Mouse (Mus musculus) retina, embryonic 14.5 days (tissue): ENCODE data around the gene Dph3.

ENCODE experiments used
- DNase-seq: peaks from one replicate; pipeline ENCODE4 v3.0.0-alpha.2; 2015; ENCODE audit warnings: low spot score

Dph3 gene

GRCm38 (mm10) chr14:32084761-32085485 lies 606 bp downstream of the Dph3 start, which contains the start of gene Oxnad1:
Oxnad1 (plus strand) TSS chr14:32085374.
- peak; percentile 86 for DNase-seq

GRCm38 (mm10) chr14:32083466-32083865 lies 2.1 kb downstream of the Dph3 start:
- DNase-seq: no peak

DNA sequence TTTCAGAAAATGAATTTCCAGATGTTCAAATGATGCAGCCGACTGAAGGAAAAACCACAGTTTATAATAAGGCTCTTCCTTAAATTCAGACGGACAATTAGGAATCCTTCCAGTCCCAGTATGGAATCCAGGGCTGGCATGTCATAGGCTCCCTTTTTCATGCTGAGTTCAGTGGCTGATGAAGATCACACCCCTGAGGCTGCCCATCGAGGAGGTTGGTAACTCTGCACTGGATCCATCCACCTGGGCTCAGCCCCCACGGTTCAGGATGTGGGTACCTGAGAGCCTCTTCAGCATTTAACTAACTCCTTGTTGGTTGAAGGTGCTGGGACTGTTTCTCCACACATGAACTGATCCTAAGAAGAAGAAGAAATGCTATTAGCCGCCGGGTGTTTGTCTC lies 2.6 kb downstream of the Dph3 start:
- no peak for DNase-seq

GRCm38 (mm10) chr14:32081026-32081425 lies 4.5 kb downstream of the Dph3 start:
- DNase-seq: no peak

- DNase-seq: peak; percentile 90
Observed at GRCm38 (mm10) chr14:32076896-32077575, 8.5 kb downstream of the Dph3 start.

DNA sequence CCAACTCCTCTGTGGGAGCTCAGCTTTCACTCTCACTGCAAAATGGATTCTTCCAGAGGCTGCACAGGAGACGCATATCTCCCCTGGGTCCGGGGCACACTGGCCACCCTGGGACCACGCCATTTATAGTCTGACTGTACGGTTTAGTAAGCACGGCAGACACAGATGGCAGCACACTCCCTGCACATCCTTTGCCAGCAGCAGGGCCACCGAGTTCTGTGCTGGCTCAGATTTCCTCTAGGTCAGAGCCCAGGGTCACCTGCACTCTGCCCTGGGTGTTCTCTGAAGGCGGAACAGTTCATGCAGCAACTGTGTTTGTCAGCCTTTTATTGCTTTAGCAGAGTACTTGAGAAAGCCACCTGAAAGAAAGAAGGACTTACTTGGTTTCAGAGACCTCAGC lies 11.6 kb downstream of the Dph3 start:
- DNase-seq: peak; percentile 9

DNA sequence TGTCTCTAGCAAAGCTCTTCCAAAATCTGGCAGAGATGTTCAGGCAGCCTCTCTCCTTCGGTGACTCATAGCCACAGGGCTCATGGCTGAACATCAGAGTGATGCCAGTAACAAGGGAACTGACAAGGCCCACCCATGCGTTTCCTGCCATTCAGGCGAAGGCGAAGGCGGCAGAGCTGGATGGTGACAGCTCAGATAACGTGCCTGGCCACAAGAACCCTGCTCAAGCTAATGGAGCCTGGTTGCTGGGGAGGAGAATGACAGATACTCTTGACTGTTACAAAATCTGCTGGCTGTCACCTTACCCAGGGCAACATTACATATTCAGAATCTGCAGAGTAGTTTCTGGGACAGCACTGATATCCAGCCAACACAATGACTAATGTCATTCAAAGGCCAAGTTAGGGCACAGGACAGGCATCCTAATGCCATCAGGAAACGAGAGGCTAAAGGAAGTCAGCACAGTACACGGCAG lies 12.3 kb downstream of the Dph3 start:
- DNase-seq: no peak

GRCm38 (mm10) chr14:32072807-32073206 lies 12.7 kb downstream of the Dph3 start:
- peak; percentile 37 for DNase-seq

- DNase-seq: no peak
Observed at GRCm38 (mm10) chr14:32061398-32061797, 24.1 kb downstream of the Dph3 start.

GRCm38 (mm10) chr14:32057664-32058063 lies 27.9 kb downstream of the Dph3 start:
- DNase-seq: no peak

DNA sequence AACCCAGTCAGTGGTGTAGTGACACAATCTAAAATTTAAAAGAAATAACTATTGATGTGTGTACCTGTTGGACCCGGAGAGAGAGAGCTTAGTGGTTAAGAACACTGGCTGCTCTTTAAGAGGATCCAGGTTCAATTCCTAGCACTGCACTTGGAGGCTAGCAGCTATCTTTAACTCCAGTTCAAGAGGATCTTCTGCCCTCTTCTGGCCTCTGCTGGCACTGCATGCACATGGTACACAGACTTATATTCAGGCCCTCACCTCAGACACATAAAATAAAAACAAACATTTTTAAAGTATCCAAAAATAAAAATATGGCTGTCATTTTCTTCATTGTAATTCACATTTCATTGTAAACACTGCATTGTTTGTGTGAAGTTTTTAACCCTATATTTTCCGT lies 28.9 kb downstream of the Dph3 start:
- no peak for DNase-seq

DNA sequence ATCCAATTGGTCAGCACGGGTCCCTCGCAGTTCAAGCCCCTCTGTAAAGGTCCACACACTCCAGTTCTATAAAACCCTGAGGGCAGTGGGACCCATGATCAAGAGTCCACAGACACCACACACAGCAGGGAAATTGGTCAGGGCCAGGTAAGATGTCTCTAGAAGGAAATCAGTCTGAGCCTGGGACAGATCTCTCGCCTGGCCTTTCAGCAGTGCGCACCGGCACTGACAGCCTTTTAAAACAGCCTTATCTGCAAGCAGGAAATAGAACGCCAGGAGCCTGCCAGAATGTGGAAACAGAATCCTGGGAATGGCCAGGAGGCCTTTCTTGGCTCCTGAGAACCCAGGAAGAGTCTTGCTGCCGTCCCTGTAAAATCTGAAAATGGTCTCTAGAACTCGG lies 29.7 kb downstream of the Dph3 start:
- DNase-seq: no peak

GRCm38 (mm10) chr14:32054788-32055187 lies 30.7 kb downstream of the Dph3 start:
- no peak for DNase-seq

- no peak for DNase-seq
Observed at GRCm38 (mm10) chr14:32053895-32054294, 31.6 kb downstream of the Dph3 start.

- no peak for DNase-seq
Observed at GRCm38 (mm10) chr14:32050171-32050570, 35.4 kb downstream of the Dph3 start.

GRCm38 (mm10) chr14:32046357-32046756 lies 39.2 kb downstream of the Dph3 start:
- DNase-seq: no peak

DNA sequence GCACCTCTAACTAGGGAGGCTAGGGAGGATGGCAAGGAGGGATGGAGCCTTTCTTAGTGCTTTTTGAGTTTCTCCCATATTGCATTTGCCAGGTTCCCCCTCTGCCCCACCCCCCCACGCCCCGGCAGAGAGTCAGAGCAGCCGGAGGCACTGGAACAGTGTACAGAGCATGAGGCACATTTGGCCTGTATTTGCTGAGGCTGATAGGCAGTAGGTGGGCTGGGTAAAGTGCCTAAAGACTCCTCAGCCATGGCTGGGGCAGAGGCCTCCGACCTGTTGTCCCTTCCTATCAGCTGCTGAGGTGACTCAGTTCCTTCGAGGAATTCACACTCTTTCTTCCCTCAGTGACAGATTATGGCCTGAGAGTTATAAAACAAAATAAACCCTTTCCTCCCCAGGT lies 43.4 kb downstream of the Dph3 start:
- DNase-seq: no peak

DNA sequence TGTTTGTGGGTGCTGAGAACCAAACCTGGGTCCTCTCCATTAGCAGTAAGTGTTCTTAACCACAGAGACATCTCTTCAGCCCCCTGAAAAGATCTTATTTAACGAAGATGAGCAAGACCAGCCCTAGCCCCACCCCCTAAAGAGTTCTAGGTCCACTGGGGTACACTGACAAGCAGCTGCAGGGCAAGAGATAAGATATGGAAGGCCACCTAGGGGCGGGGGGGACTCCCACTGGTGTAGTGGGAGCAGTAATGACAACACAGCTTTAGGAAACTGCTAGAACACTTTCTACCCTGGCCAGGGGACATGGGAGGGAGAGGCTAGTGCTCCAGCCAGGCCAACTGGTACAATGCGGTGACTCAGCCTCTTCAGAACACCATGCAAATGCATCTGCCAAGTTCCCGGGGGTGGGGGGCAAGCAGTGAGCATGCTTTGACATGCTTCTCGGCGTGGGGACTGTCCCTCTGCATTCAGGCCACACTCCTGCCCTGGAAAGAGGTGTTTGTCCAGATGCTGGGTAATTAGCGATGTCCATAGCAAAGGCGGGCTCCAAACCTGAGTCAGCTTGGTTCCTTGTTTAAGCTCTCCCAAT lies 47.8 kb downstream of the Dph3 start:
- DNase-seq: no peak

GRCm38 (mm10) chr14:32036482-32036881 lies 49.0 kb downstream of the Dph3 start:
- DNase-seq: no peak

GRCm38 (mm10) chr14:32032522-32032921 lies 53.0 kb downstream of the Dph3 start:
- DNase-seq: peak; percentile 89
